16 mouse cellular contexts compared by ENCODE assay signal in the genomic region with DNA sequence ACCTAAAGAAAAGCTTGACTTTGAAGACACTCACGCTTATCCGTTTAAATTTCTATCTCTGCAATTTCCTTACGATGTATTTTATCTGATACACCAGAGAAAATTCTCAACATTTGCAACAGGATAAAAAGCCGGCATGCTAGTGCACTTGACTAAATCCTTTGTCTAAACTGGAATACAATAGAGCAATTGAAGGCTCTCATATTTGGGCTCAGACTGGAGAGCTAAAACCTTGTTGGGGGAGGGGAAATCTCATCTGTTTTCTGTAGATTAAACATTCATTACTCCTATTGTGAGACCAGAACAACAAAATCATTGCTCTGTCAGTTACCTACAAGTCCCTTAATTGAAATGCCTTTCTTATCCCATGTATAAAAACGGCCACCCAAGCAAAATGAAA.
DNase-seq lines count a peak whose midpoint lies in the region; TF ChIP-seq lines count a peak whose summit lies in the region.
"Had no signal": no experiment of that assay in that cellular context is flagged by ENCODE, and none has a peak within 500 bp of the region (broad histone marks: within the 10 kb centered on the region; RNA-seq: fewer than 3 reads in every experiment).

No protein-coding gene starts in this region.

- no peak for TF ChIP-seq CTCF in brain, embryonic 14.5 days (IDR thresholded peaks at IDR 0.05; ENCODE audit: borderline replicate concordance, extremely low read depth, insufficient read depth, insufficient read length)

- intact Hi-C loops in left cerebral cortex, postnatal 25 days (cut with DNase I): no loop called here
- intact Hi-C loops in gastrocnemius, postnatal 36 days (cut with DNase I): no loop called here

- DNase-seq in heart, adult 11 months: peak; percentile 24
- DNase-seq in heart, adult 8-10 months (ENCODE audit: low spot score): no peak
- peak; percentile 15 for DNase-seq in left cerebral cortex, adult 11 months (ENCODE audit: low spot score)
- DNase-seq in left cerebral cortex, postnatal 25 days (ENCODE audit: low spot score in 2 of 2): no peak
- peak; percentile 71 for DNase-seq in brain, adult 2 months (ENCODE audit: low read depth, low spot score)
- DNase-seq in brain, embryonic 14.5 days (ENCODE audit: low read depth): peak; percentile 28
- DNase-seq in gastrocnemius, postnatal 36 days: no peak
- no peak for DNase-seq in adrenal gland, postnatal 10 days
- DNase-seq: adrenal gland, adult 8-10 months; cerebellum, adult 18-20 months; cerebellum, adult 9-11 months; cerebellum, postnatal 36 days; gastrocnemius, adult 2 months; gastrocnemius, postnatal 25 days; heart, adult 18-20 months; heart, postnatal 14 days had no signal

- TF ChIP-seq POLR2A in brain, embryonic 14.5 days (IDR thresholded peaks at IDR 0.05; ENCODE audit: borderline replicate concordance, extremely low read depth, insufficient read depth, insufficient read length, poor library complexity, severe bottlenecking): no peak

Comparison
In these comparisons a context has a peak if more than half of its experiments do, and no peak if none do; other contexts are left out.
1. DNase-seq: peak in heart, adult 11 months (single experiment), left cerebral cortex, adult 11 months (single experiment), brain, adult 2 months (single experiment) and brain, embryonic 14.5 days (single experiment); none in heart, adult 8-10 months (single experiment), left cerebral cortex, postnatal 25 days (0 of 2), gastrocnemius, postnatal 36 days (0 of 2) and adrenal gland, postnatal 10 days (single experiment).